Mouse (Mus musculus): ENCODE results near the gene Efcab2. TPM values are rescaled to one million over a fixed set of nuclear protein-coding genes. Genes with fewer than 3 reads are reported as not detected.
"Not testable (repeated sequence)": the region's sequence is repeated elsewhere in the genome, so short reads cannot be mapped to it uniquely, and the experiment has no call there.

Efcab2 gene
- polyA plus RNA-seq, 1 experiment from 2014 or later = 3.5 TPM

DNA sequence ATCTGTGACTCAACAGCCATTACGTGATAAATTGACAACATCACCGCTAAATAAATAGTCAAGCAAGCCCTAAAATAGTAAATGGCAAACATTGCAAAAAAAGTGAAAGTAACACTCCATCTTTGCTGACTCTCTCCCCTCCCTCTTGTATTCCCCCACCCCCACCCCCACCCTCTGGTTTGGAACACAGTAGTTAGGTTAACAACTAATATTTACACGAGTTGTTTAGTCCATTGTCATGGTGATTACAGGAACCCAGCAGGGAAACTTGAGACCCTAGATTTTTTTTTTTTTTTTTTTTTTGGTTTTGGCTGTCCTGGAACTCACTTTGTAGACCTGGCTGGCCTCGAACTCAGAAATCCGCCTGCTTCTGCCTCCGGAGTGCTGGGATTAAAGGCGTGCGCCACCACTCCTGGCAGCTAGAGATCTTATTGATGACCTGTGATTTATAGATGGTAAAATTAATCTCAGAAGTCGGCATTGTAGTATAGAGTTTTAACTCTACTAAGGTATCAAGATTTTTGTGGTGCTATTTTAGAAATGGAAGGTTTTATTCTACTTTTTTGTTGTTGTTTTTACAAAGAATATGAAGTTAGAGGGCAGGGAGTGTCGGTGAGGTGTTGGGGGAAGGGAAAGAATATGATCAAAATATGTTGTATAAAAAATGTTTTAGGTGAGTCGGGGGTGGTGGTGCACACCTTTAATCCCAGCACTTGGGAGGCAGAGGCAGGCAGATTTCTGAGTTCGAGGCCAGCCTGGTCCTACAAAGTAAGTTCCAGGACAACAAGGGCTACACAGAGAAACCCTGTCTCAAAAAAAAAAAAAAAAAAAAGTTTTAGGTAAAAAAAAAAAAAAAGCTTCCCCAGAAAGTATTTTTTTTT is 1.1 kb downstream of the Efcab2 start:
- no peaks in the 10 kb centered on the region for H3K9me3 ChIP-seq
- no peaks in the 10 kb centered on the region for H3K27me3 ChIP-seq
- H3K9ac ChIP-seq = peak overlapping the region; percentile 76
- no peaks in the 10 kb centered on the region for H3K4me1 ChIP-seq
- H3K27ac ChIP-seq = peak overlapping the region; percentile 100
- 60% methylated on average over 12 of the region's 12 CpGs for WGBS
- no peak for ATAC-seq (ENCODE audit: insufficient number of reproducible peaks, low FRiP score, low TSS enrichment, low read depth)
- H3K4me2 ChIP-seq = peak overlapping the region; percentile 55
- H3K4me3 ChIP-seq = peak overlapping the region; percentile 63
- no peaks in the 10 kb centered on the region for H3K36me3 ChIP-seq

DNA sequence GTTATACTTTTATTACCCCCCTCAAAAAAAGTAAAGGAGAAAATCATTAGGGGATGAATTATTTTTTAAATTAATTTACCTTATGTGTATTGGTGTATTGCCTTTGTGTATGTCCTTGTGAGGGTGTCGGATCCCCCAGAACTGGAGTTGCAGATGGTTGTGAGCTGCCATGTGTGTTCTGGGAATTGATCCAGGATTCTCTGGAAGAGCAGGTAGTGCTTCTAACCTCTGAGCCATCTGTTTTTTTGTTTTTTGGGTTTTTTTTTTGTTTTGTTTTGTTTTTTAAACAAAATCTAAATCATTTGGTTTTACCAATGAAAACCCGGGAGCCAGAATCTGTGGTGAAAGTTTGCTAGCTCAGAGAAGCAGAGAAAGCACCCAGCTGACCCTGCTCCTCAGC is 1.8 kb downstream of the Efcab2 start:
- H3K4me1 ChIP-seq = no peaks in the 10 kb centered on the region
- no peak for ATAC-seq (ENCODE audit: insufficient number of reproducible peaks, low FRiP score, low TSS enrichment, low read depth)
- no peak overlapping the region for H3K4me3 ChIP-seq
- 71% methylated on average over 2 of the region's 2 CpGs for WGBS
- H3K27me3 ChIP-seq = no peaks in the 10 kb centered on the region
- no peak overlapping the region for H3K27ac ChIP-seq
- no peak overlapping the region for H3K4me2 ChIP-seq
- no peak overlapping the region for H3K9ac ChIP-seq
- no peaks in the 10 kb centered on the region for H3K36me3 ChIP-seq
- no peaks in the 10 kb centered on the region for H3K9me3 ChIP-seq

DNA sequence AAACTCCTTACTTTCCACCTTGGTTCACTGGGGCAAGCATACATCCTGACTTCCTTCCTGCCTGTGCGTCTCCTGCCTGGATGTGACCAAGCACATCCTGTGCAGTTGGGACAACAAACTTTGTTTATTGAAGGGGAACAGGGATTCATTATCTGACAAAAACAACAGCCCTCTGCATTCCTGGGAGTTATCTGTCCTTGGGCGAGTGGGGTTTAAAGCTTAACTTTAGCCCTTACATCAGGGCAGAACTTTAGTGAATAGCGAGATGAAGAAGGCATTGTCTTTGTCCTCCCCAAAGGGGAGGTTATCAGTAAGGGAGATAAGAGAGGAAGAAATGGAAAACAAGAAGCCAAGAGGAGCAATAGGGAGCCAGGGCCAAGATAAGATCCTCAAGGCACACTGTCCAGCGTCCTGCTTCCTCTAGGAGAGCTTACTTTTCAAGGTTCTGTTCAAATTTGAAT is 3.0 kb downstream of the Efcab2 start:
- no peak overlapping the region for H3K9ac ChIP-seq
- H3K9me3 ChIP-seq = no peaks in the 10 kb centered on the region
- no peaks in the 10 kb centered on the region for H3K4me1 ChIP-seq
- H3K4me3 ChIP-seq = no peak overlapping the region
- 74% methylated on average over 4 of the region's 4 CpGs for WGBS
- no peaks in the 10 kb centered on the region for H3K36me3 ChIP-seq
- no peaks in the 10 kb centered on the region for H3K27me3 ChIP-seq
- no peak for ATAC-seq (ENCODE audit: insufficient number of reproducible peaks, low FRiP score, low TSS enrichment, low read depth)
- no peak overlapping the region for H3K4me2 ChIP-seq
- H3K27ac ChIP-seq = no peak overlapping the region

DNA sequence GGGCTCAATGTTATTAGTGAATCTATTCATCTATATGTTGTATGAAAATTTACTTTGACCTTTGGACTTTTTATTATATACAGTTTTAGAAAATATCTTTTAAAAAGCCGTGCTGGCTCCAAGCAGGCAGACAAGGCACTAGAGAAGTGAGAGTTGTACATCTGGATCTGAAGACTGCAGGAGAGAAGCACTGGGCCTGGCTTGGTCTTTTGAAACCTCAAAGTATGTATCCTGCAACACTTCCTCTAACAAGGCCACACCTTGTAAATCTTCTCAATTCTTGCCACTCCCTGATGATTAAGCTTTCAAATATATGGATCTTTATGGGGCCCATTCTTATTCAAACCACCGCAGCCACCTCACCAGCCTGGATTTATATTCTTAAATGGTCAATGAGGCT is 7.5 kb downstream of the Efcab2 start:
- H3K36me3 ChIP-seq; H3K9ac ChIP-seq; H3K27ac ChIP-seq; H3K4me1 ChIP-seq; H3K9me3 ChIP-seq; ATAC-seq (ENCODE audit: insufficient number of reproducible peaks, low FRiP score, low TSS enrichment, low read depth); H3K4me2 ChIP-seq; H3K4me3 ChIP-seq; H3K27me3 ChIP-seq: not testable (repeated sequence)
- 67% methylated on average over 2 of the region's 2 CpGs for WGBS

DNA sequence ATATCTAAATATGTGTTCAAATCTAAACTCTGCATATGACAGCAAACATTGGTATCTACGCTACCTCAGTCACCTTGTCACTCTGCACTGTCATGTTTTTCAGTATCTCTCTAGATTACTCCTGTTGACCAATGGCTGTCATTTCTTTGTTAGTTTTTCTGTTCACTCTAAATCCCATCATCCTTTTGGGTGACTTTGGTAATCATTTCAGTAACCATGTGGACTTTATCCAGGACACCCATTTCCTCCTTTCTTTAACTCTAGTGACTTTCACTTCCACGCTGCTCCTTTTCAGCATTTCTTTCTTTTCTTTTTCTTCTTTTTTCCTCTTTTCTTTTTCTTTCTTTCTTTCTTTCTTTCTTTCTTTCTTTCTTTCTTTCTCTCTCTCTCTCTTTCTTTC is 13.7 kb downstream of the Efcab2 start:
- no peak for ATAC-seq (ENCODE audit: insufficient number of reproducible peaks, low FRiP score, low TSS enrichment, low read depth)
- 99% methylated on average over 2 of the region's 2 CpGs for WGBS
- no peak overlapping the region for H3K9ac ChIP-seq
- no peaks in the 10 kb centered on the region for H3K36me3 ChIP-seq
- H3K4me1 ChIP-seq = no peaks in the 10 kb centered on the region
- H3K9me3 ChIP-seq = no peaks in the 10 kb centered on the region
- no peak overlapping the region for H3K27ac ChIP-seq
- H3K4me2 ChIP-seq = no peak overlapping the region
- no peak overlapping the region for H3K4me3 ChIP-seq
- no peaks in the 10 kb centered on the region for H3K27me3 ChIP-seq

DNA sequence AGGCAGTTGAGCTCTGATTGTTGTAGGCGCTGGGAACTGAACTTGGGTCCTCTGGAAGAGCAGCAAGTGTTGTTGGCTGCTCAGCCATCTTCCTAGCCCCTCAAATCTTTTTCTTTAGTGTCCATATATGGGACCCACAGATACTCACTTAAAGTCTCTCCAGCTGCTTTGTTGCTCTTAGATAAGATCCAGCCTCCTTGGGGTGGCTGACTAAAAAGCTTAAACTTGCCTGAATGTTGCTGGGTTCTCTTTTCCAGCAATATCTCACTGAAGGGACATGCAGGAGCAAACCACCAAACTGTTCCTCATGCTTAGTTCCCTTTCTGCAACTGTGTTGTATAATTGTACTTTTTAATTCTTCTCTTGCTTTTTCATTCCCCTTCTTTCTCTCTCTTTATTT is 17.8 kb downstream of the Efcab2 start:
- no peaks in the 10 kb centered on the region for H3K36me3 ChIP-seq
- H3K27ac ChIP-seq = no peak overlapping the region
- H3K27me3 ChIP-seq = no peaks in the 10 kb centered on the region
- H3K9me3 ChIP-seq = no peaks in the 10 kb centered on the region
- H3K9ac ChIP-seq = no peak overlapping the region
- 89% methylated on average over 1 of the region's 1 CpGs for WGBS
- no peak for ATAC-seq (ENCODE audit: insufficient number of reproducible peaks, low FRiP score, low TSS enrichment, low read depth)
- no peaks in the 10 kb centered on the region for H3K4me1 ChIP-seq
- H3K4me2 ChIP-seq = no peak overlapping the region
- H3K4me3 ChIP-seq = no peak overlapping the region

DNA sequence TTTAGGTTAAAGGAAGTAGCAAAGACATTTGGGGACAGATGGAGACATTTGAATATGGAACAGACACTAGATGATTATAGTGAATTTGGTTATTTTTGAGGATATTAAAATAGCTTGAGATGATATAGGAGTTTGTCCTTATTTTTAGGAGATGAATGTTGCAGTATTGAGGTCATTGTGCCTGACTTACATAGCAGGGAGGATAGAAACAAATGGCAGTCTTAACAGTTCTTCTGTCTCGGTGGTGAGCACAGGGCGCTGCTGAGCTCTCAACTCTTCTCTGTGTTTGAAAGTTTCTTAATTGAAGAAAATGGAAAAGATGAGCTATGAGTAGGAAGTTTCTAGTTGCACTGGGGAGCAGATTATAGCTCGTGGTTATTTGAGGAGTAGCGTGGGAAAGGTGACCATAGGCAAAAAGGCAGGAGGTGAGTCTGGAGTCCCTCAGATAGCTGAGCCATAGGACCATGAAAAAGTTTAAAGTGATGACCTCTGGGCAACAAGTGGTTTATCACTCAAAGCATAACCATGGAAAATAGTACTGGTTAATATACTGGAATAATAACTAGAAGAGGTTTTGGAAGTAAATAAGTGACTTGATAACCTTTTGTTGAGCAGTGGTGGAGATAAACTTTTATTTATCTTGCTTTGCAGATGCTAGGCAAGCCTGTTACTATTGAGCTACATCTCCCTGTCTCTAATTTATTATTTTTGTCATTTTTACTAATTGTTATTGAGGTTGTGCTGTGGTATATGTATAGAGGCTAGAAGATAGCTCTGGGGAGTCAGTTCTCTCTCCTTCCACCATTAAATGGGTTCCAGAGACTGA is 25.9 kb downstream of the Efcab2 start:
- Histone ChIP-seq H3K9ac (no peak overlapping the region), H3K4me1 (no peaks in the 10 kb centered on the region), H3K36me3 (no peaks in the 10 kb centered on the region), H3K4me2 (no peak overlapping the region), H3K27me3 (no peaks in the 10 kb centered on the region), H3K9me3 (no peaks in the 10 kb centered on the region), H3K27ac (no peak overlapping the region), H3K4me3 (no peak overlapping the region)
- WGBS = 82% methylated on average over 4 of the region's 4 CpGs
- ATAC-seq (ENCODE audit: insufficient number of reproducible peaks, low FRiP score, low TSS enrichment, low read depth) = no peak

DNA sequence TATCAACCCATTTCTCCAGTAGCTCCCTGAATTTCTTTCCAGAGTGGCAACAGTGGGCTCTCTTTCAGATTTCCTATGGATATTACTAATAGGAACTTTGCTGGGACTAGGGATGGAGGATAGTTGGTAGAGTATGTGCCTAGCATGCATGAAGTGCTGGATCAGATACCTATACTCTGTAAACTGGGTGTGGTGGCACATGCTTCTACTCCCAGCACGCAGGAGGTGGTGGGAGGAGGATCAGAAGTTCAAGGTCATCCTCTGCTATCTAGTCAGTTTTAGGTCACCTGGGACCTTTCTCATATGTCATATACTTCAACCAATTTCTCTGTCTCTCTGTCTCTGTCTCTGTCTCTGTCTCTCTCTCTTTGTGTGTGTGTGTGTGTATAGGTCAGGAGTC is 27.7 kb downstream of the Efcab2 start:
- no peak for ATAC-seq (ENCODE audit: insufficient number of reproducible peaks, low FRiP score, low TSS enrichment, low read depth)
- H3K27ac ChIP-seq = no peak overlapping the region
- no peak overlapping the region for H3K4me3 ChIP-seq
- H3K9me3 ChIP-seq = no peaks in the 10 kb centered on the region
- no peaks in the 10 kb centered on the region for H3K4me1 ChIP-seq
- H3K27me3 ChIP-seq = no peaks in the 10 kb centered on the region
- 75% methylated on average over 1 of the region's 1 CpGs for WGBS
- no peaks in the 10 kb centered on the region for H3K36me3 ChIP-seq
- H3K4me2 ChIP-seq = no peak overlapping the region
- no peak overlapping the region for H3K9ac ChIP-seq

DNA sequence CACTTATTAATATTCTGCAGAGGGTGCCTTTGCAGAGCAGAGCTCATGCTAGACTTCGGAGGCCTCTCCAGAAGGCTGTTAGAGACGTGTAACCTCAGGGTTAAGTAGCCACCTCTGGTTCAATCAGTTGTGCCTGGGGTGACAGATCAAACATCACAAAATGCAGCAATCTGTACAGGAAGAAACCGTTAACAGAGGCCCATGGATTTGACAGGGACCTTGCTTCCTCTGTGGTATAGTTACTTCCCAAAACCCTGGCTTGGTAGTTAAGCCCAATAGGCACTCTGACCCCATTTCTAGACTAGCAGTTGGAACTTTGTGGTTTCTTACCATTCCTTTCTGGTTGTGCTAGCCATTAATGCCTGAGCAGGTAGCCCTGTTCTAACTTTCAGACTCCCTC is 38.5 kb downstream of the Efcab2 start:
- 39% methylated on average over 3 of the region's 3 CpGs for WGBS
- Histone ChIP-seq H3K9ac (no peak overlapping the region), H3K27me3 (no peaks in the 10 kb centered on the region), H3K4me2 (no peak overlapping the region), H3K27ac (no peak overlapping the region), H3K4me1 (no peaks in the 10 kb centered on the region), H3K9me3 (no peaks in the 10 kb centered on the region), H3K36me3 (no peaks in the 10 kb centered on the region), H3K4me3 (no peak overlapping the region)
- no peak for ATAC-seq (ENCODE audit: insufficient number of reproducible peaks, low FRiP score, low TSS enrichment, low read depth)

DNA sequence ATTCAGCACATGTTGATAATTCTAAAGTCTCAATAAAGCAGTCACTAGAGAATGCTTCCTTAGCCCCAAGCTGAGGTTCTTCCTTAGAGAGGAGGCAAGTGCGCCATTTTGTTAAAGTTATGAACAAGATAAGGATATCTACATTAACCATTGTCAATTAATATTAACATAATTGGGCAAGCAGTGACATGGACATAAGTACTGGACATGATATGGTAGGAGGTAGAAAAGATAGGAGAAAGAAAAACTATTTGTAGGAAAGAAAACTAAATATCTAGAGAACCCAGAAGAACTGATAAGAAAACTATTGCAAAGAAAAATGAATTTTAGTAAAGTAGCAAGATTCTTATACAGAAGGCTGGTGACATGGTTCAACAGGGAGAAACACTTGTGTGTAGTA is 41.2 kb downstream of the Efcab2 start:
- H3K9me3 ChIP-seq = no peaks in the 10 kb centered on the region
- H3K4me2 ChIP-seq = no peak overlapping the region
- no peaks in the 10 kb centered on the region for H3K27me3 ChIP-seq
- H3K4me3 ChIP-seq = no peak overlapping the region
- WGBS = 96% methylated on average over 1 of the region's 1 CpGs
- no peak overlapping the region for H3K9ac ChIP-seq
- H3K27ac ChIP-seq = no peak overlapping the region
- no peaks in the 10 kb centered on the region for H3K36me3 ChIP-seq
- ATAC-seq (ENCODE audit: insufficient number of reproducible peaks, low FRiP score, low TSS enrichment, low read depth) = no peak
- no peaks in the 10 kb centered on the region for H3K4me1 ChIP-seq

DNA sequence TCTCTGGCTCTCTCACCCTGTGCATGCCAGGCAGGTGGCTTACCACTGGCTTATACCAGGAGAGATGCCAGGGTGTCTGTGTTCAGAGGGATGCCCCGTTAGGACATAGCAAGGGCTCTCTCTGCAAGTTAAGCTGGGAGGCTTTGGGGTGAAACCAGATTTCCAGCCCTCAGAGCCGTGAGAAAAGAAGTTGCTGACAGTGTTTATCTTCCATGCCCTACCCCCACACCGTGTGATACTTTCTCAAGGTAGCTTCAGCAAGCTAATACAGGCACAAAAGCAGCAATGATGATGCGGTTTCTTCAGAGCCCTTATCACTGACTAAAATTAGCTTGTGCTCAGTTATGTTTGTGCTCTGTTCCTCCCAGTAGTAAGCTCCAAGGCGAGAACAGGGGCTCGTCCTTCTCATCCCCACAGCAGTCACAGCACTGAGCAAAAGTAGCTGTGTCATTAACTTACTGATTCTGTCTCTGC is 42.4 kb downstream of the Efcab2 start:
- Histone ChIP-seq H3K36me3 (no peaks in the 10 kb centered on the region), H3K9ac (no peak overlapping the region), H3K4me1 (no peaks in the 10 kb centered on the region), H3K4me3 (no peak overlapping the region), H3K4me2 (no peak overlapping the region), H3K27ac (no peak overlapping the region), H3K9me3 (no peaks in the 10 kb centered on the region), H3K27me3 (no peaks in the 10 kb centered on the region)
- no peak for ATAC-seq (ENCODE audit: insufficient number of reproducible peaks, low FRiP score, low TSS enrichment, low read depth)
- 65% methylated on average over 6 of the region's 6 CpGs for WGBS

DNA sequence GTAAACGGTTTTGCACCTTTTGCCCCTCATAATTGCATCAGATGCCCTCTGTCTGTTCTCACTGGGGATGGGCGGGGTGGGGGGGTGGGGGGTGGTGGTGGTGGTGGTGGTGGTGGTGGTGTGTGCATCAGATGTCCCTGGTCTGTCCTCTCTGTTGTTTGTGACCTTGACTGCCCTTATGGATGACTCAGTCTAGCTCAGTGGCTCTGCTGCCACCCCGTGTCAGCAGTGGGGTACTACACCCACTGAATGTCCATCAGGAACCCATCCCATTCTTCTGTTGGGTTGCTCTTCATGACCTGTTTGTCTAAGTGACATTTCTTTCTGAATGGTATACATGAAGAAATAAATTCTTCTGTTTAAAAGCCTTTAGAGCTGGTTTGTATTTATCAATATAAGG is 43.3 kb downstream of the Efcab2 start:
- H3K4me2 ChIP-seq = no peak overlapping the region
- no peak overlapping the region for H3K9ac ChIP-seq
- 20% methylated on average over 3 of the region's 3 CpGs for WGBS
- no peak for ATAC-seq (ENCODE audit: insufficient number of reproducible peaks, low FRiP score, low TSS enrichment, low read depth)
- no peak overlapping the region for H3K27ac ChIP-seq
- H3K4me1 ChIP-seq = no peaks in the 10 kb centered on the region
- no peaks in the 10 kb centered on the region for H3K36me3 ChIP-seq
- H3K4me3 ChIP-seq = no peak overlapping the region
- no peaks in the 10 kb centered on the region for H3K27me3 ChIP-seq
- H3K9me3 ChIP-seq = no peaks in the 10 kb centered on the region
